Mouse (Mus musculus) heart, adult 11 months (tissue): ENCODE measurements around the gene Rfx8.

Source experiments
- DNase-seq: peaks from one replicate; pipeline ENCODE4 v3.0.0; 2022

Gene Rfx8

DNA sequence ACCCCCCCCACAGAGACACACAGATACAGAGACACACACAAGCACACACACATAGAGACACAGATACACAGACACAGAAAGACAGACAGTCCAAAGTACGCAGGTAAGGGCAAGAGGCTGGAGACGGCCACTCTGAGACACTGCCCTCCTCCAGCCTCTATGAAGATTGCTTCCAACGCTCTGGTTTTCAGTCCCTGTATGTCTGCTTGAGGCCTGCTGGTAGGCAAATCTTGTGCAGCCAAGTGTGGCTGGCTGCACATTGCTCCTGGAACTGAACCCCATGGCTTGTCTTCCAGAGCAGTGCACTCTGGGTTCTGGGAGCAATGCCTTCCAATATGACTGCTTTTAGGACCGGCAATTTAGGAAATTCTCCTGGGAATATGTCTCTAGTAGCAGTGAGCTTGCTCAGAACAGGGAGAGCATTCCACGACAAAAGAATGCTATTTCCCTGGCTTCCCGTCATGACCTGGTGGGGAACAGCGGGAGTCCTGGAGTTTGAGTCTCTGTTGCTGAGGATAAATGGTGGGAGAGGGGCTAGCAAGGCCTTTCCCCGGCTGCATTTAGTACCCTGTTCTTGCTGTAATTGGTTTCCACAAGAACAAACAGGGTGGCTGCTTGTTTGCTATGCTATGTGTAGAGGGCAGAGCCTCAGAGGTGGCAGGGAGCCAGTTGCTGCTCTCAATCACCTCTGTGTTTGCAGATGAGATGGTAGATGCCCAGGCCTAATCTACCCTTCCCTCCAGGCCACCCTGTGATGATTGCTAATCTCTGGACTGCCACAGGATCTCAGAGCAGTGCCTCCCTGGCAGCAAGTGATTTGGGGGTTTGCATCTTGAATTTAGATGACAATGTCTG is 74.7 kb downstream of the Rfx8 start:
- DNase-seq: peak; percentile 85

DNA sequence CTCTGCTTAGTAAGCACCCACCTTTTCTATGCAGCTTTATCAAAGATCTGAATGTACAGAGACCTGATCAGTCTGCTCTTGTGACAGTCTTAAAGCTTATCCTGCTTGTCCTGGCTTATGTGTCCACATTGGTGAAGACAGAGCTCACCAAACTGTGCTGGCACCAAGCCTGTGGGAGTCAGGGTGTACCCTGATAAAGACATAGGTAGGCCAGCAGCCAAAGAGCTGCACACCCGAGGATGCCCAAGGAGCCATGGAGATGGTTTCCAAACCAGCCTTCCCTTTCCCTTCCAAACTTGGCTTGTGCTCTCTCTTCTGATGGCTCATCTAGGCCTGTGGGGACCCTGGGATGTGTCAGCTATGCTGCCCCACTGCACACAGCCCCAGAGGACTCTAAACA is 76.5 kb downstream of the Rfx8 start:
- DNase-seq: peak; percentile 48

DNA sequence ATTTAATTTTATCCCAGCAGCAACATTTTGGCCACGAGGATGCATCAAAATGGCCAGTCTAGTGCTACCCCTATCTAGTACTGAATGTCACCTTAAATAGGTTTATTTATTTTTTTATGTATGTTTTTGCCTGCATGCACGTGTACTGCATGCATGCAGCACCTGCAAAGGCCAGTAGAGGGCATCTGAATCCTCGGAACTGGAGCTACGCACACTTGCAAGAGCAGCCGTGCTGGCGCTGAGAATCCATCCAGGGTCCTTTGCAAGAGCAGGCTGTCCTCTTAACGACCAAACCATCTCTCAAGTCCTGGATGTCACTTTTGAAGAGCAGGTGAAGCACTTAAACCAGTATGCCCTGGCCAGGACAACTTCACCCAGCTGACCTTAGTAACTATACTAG is 79.1 kb downstream of the Rfx8 start:
- peak; percentile 78 for DNase-seq

DNA sequence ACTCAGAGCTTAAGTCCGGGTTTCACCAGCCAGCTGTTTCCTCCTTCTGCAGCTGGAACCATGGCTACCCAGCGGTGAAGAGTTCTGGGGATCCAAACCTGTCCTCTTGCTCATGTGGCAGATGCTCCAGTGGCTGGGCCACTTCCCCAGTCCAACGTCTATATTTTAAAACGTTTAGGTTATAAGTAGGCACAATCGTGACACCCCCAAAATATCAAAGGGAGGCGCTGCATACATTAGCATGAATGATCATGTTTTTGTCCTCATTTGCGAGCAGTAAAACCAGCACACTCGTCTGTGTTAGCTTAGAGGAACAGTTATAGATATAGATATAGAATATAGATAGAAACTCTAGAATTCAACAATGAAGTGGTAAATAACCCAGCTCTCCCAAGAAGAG is 83.7 kb downstream of the Rfx8 start:
- DNase-seq: no peak

DNA sequence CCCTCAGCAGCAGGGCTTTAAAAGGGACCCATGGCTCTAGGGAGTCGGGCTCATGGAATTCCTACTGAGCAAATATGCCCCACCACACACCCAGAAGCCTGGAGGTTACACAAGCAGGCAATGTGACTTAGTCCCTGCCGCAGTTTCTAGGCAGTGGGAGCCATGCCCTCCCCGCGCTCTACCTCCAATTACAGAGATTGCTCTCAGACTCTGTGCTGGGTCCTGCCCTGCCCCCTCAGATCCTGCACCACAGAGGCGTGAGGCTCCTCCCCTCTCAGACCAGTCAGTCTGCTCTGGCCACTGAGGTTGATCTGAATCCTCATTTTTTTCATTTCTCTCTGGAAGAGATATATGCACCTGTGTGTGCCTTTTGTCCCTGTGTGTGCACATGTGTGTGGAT is 84.1 kb downstream of the Rfx8 start:
- peak; percentile 75 for DNase-seq

DNA sequence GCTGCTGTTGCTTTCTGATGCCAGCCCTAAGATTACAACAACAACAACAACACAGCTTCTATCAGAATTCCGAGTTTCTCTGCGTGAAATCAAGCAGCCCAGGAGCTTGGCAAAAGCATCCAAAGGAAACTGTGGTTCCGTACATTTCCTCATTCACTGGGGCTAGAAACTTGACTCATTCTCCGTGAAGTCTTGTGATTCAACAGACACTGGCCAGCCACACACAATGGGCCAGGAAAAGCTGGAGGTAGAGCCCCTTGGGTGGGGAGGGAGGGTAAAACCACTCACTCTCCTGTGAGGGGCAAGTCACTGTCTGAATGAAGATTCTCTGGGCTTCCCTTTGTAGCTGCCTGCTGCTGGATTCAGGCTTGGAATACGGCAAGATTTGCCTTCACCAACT is 84.6 kb downstream of the Rfx8 start:
- DNase-seq: peak; percentile 70

DNA sequence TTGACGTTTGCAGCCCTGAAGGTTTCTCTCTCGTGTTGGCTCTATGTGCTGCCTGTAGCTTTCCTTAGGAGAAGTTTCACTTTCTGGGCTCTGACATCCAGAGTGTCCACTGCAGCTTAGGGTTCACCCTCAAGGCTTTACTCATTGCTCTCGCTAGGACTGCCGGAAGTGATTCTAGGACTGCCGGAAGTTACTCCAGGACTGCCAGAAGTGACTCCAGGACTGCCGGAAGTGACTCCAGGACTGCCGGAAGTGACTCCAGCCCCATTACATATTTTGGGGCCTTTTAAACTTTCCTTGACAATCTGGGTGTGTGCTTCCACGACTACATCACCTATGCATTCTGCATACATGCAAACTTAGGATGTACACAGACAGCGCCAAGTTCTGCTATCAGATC is 92.2 kb downstream of the Rfx8 start:
- DNase-seq: peak; percentile 75

DNA sequence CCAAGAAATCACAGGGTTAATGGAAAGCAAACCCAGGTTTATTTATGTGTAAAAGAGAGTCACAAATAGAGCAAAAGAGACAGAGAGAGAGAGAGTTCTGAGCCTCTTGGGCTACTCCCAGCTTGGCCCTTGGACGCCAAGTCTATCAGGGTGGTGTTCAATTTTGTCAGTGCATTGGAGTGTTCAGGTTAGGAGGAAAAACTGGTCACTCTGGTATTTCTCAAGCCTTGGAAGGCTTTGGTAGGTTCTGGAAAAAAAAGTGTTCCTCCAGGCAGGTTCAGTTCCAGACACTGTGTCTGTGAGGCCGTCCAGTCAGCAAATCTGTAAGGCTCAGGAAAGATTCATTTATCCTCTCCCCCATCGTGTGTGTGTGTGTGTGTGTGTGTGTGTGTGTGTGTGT is 95.3 kb downstream of the Rfx8 start:
- peak; percentile 16 for DNase-seq

DNA sequence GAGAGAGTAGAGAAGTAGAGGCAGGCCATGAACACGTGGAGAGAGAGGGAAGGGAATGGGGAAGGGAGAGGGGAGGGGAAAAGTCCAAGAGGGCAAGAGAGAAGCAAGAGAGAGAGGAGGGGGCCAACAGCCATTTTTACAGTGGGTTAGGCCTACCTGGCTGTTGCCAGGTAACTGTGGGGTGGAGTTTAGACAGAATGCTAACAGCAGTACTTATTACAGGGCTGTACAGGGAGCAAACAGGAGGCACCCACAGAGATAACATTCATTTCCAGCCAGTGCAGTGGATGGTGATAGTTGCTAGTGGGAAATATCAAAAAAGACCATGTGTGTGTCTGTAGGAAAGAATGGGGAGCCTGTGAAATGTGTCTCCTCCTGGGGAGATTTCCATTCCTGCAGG is 97.1 kb downstream of the Rfx8 start:
- peak; percentile 37 for DNase-seq

DNA sequence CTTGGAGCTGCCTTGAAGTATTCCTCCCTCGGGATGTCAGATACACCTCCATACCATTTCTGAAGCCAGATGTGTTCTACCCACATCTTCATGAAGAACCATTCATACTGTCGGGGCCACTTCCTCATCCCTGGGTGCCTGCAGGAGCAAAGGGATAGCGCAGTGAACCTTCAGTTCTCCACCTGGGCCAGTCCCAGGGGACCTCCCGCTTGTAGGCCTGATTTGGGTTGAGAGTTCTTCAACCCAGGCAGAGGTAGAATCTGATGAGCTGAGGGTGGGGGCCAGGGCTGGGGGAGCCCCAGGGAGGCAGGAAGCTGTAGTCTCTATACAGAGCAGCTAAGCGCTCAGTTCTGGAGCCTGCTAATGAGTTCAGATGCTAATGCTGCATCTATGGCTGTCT is 97.7 kb downstream of the Rfx8 start:
- DNase-seq: peak; percentile 83

DNA sequence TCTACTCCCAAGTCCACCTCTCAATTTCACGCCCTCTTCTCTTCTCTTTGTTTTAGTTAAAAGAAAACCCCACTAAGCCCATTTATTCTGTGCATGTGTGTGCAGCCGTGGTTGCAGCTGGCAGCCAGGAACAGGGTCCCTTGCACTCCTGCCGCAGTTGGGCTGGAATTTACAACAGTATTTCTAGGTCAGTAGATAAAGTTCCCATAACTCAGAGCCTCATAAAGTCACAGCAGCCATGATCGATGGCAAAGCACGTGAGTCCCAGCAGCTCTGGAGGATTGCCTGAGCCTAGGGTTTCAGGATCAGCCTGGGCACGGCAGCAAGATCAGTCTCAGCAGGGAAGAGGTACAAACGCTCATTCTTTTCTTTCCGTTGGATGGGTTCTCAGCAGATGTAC is 102.3 kb downstream of the Rfx8 start:
- peak; percentile 18 for DNase-seq

DNA sequence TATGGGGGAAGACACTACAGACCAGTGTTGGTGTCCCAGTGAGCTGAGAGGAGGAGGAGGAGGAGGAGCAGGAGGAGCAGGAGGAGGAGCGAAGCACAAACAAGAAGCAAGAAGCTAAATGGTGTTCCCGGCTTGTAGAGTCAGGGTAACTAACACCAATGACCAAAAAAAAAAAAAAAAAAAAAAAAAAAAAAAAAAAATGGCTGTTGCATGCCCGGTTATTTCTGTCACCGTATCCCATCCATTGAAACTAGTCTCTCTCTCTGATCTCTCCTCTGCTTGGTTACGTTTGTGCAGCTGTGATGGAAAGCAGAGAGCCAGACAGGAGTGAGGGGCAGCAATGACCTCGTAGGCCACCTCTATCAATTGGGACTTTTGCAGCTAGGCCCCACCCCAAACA is 105.3 kb downstream of the Rfx8 start:
- no peak for DNase-seq
